ENCODE assay signal across 8 mouse cellular contexts in genomic region chr13:5804381-5804941, GRCm38 (mm10). TPM values are rescaled to one million over a fixed set of nuclear protein-coding genes. Genes with fewer than 3 reads are reported as not detected.
DNase-seq lines count a peak whose midpoint lies in the region; ATAC-seq and TF ChIP-seq lines count a peak whose summit lies in the region.
"Had no signal": no experiment of that assay in that cellular context is flagged by ENCODE, and none has a peak within 500 bp of the region (broad histone marks: within the 10 kb centered on the region; RNA-seq: fewer than 3 reads in every experiment).

No protein-coding gene starts in this region.

- TF ChIP-seq CTCF in lung, adult 2 months (IDR thresholded peaks at IDR 0.05; ENCODE audit: insufficient read depth, low read length), result no peak
- no peak for TF ChIP-seq CTCF in kidney, postnatal 0 days (IDR thresholded peaks at IDR 0.05; ENCODE audit: low read depth)

- H3K4me3 ChIP-seq in lung, adult 2 months (replicated peaks; ENCODE audit: extremely low read depth, low read depth, low read length), result peak overlapping the region; percentile 9
- H3K4me3 ChIP-seq in brown adipose tissue, adult 24 weeks (ENCODE audit: insufficient read depth, low read depth, low read length), result no peak overlapping the region
- no peak overlapping the region for H3K4me3 ChIP-seq in kidney, postnatal 0 days (replicated peaks; ENCODE audit: low read depth, low read length)
- no peak overlapping the region for H3K4me3 ChIP-seq in stomach, embryonic 15.5 days (replicated peaks)
- H3K4me3 ChIP-seq: neural tube, embryonic 15.5 days had no signal

- no peak overlapping the region for H3K4me2 ChIP-seq in kidney, postnatal 0 days (ENCODE audit: low read length)
- H3K4me2 ChIP-seq in stomach, embryonic 15.5 days, result peak overlapping the region; percentile 27
- H3K4me2 ChIP-seq: neural tube, embryonic 15.5 days had no signal

- WGBS in lung, adult 2 months, result 18% methylated on average over 7 of the region's 7 CpGs
- 27% methylated on average over 7 of the region's 7 CpGs for WGBS in kidney, postnatal 0 days
- WGBS in stomach, embryonic 15.5 days, result 31% methylated on average over 7 of the region's 7 CpGs

- no peaks in the 10 kb centered on the region for H3K27me3 ChIP-seq in kidney, postnatal 0 days (ENCODE audit: insufficient read depth, low read length)
- no peaks in the 10 kb centered on the region for H3K27me3 ChIP-seq in stomach, embryonic 15.5 days (replicated peaks)
- H3K27me3 ChIP-seq: neural tube, embryonic 15.5 days had no signal

- DNase-seq in lung, adult 2 months, result no peak
- DNase-seq in lung, adult 18-20 months, result no peak
- DNase-seq in kidney, postnatal 0 days (ENCODE audit: low spot score), result peak; percentile 45
- DNase-seq in right cerebral cortex, postnatal 25 days, result no peak
- no peak for DNase-seq in layer of hippocampus, adult 8-10 months (ENCODE audit: low spot score in 2 of 2)

- no peaks in the 10 kb centered on the region for H3K36me3 ChIP-seq in kidney, postnatal 0 days (ENCODE audit: insufficient read depth, low read length)
- H3K36me3 ChIP-seq in stomach, embryonic 15.5 days, result no peaks in the 10 kb centered on the region
- H3K36me3 ChIP-seq: neural tube, embryonic 15.5 days had no signal

- H3K4me1 ChIP-seq in lung, adult 2 months (ENCODE audit: control insufficient read depth, insufficient read depth, low read length), result peaks cover 16% of the 10 kb centered on the region
- H3K4me1 ChIP-seq in brown adipose tissue, adult 24 weeks (ENCODE audit: control insufficient read depth, insufficient read depth, insufficient read length, low read length), result peaks cover 13% of the 10 kb centered on the region
- H3K4me1 ChIP-seq in kidney, postnatal 0 days (replicated peaks; ENCODE audit: insufficient read depth, low read length), result peaks cover 5% of the 10 kb centered on the region
- no peaks in the 10 kb centered on the region for H3K4me1 ChIP-seq in stomach, embryonic 15.5 days
- H3K4me1 ChIP-seq: neural tube, embryonic 15.5 days had no signal

- no peaks in the 10 kb centered on the region for H3K9me3 ChIP-seq in kidney, postnatal 0 days (replicated peaks; ENCODE audit: low read length)
- H3K9me3 ChIP-seq in stomach, embryonic 15.5 days, result no peaks in the 10 kb centered on the region
- H3K9me3 ChIP-seq: neural tube, embryonic 15.5 days had no signal

- H3K9ac ChIP-seq in kidney, postnatal 0 days (ENCODE audit: low read depth, low read length), result no peak overlapping the region
- H3K9ac ChIP-seq in stomach, embryonic 15.5 days, result no peak overlapping the region
- H3K9ac ChIP-seq: neural tube, embryonic 15.5 days had no signal

- H3K27ac ChIP-seq in brown adipose tissue, adult 24 weeks (replicated peaks; ENCODE audit: low read depth, low read length), result peak overlapping the region; percentile 97
- H3K27ac ChIP-seq in kidney, postnatal 0 days, result peak overlapping the region; percentile 70
- H3K27ac ChIP-seq in stomach, embryonic 15.5 days, result peak overlapping the region; percentile 74

- no peak for ATAC-seq in kidney, postnatal 0 days (replicated peaks; ENCODE audit: low FRiP score, low read depth)
- no peak for ATAC-seq in stomach, embryonic 15.5 days (ENCODE audit: insufficient read depth, low FRiP score, low read depth)

- TF ChIP-seq POLR2A in lung, adult 2 months (IDR thresholded peaks at IDR 0.05; ENCODE audit: borderline replicate concordance, extremely low read depth, low read depth, low read length), result no peak

RNA-seq across cellular contexts. Expression of gene Klf6, which starts 56.8 kb away (rescaled TPM):
- 39.5 and 44.8 TPM in 2 replicates for polyA plus RNA-seq in lung, adult 2 months (2012; rRNA removed)
- polyA plus RNA-seq in brown adipose tissue, adult 24 weeks (2012; ENCODE audit: insufficient read depth, insufficient read length, missing spikeins), result 28.4 and 31.5 TPM in 2 replicates
- 50.3 and 62.0 TPM in 2 replicates for polyA plus RNA-seq in kidney, postnatal 0 days (2015; fragmentation: Nextera tagmentation; extraction: Ambion mirVana)
- 80.4 and 88.9 TPM in 2 replicates for polyA plus RNA-seq in stomach, embryonic 15.5 days (2015; fragmentation: Nextera tagmentation; extraction: Ambion mirVana)
- 10 to 100 TPM; 30.6 to 38.0 (median 33.1) TPM for total RNA-seq in layer of hippocampus, adult 8-10 months (2022)
